Mouse (Mus musculus) CH12.LX (cell line): Measurements from ENCODE around the gene Tyk2.

Source experiments
- CHD1 ChIP-seq: IDR thresholded peaks from 2 replicates; pipeline ENCODE4 v1.6.1; 2012; ENCODE audit warnings: low read depth, low read length, improper control_type of control experiment, inconsistent platforms
- CTCF ChIP-seq, 2 experiments: IDR thresholded peaks in 1 of 2; conservative IDR thresholded peaks in 1 of 2; 2 replicates each; pipeline ENCODE4 v1.5.1; 2011 to 2012; ENCODE audit warnings: low read depth in 2 of 2, low read length in 2 of 2, improper control_type of control experiment in 1 of 2, inconsistent platforms in 1 of 2, mild to moderate bottlenecking in 1 of 2, moderate library complexity in 1 of 2
- ETS1 ChIP-seq: conservative IDR thresholded peaks from 2 replicates; pipeline ENCODE4 v1.6.1; 2012; ENCODE audit warnings: low read depth, mild to moderate bottlenecking, inconsistent platforms, low read length, improper control_type of control experiment, moderate library complexity
- GABPA ChIP-seq: IDR thresholded peaks from 2 replicates; pipeline ENCODE4 v1.6.1; 2012; ENCODE audit warnings: low read depth, low read length, improper control_type of control experiment, inconsistent platforms; ENCODE audit not compliant: insufficient replicate concordance
- JUND ChIP-seq: conservative IDR thresholded peaks from 2 replicates; pipeline ENCODE4 v1.6.1; 2011; ENCODE audit warnings: low read depth, low read length, improper control_type of control experiment
- MXI1 ChIP-seq: IDR thresholded peaks from 2 replicates; pipeline ENCODE4 v1.6.1; 2011; ENCODE audit warnings: mild to moderate bottlenecking, low read depth, low read length, improper control_type of control experiment
- POLR2A ChIP-seq: IDR thresholded peaks from 2 replicates; pipeline ENCODE4 v1.6.1; 2011; ENCODE audit warnings: low read depth, mild to moderate bottlenecking, improper control_type of control experiment, low read length
- TBP ChIP-seq: conservative IDR thresholded peaks from 2 replicates; pipeline ENCODE4 v1.6.1; 2011; ENCODE audit warnings: low read depth, low read length, improper control_type of control experiment
- USF1 ChIP-seq: IDR thresholded peaks from 2 replicates; pipeline ENCODE4 v1.6.1; 2014; ENCODE audit warnings: low read depth, mild to moderate bottlenecking, inconsistent platforms, low read length, improper control_type of control experiment
- ZC3H11A ChIP-seq: IDR thresholded peaks from 2 replicates; pipeline ENCODE4 v1.6.1; 2012; ENCODE audit warnings: low read depth, mild to moderate bottlenecking, inconsistent platforms, low read length, improper control_type of control experiment

DNA sequence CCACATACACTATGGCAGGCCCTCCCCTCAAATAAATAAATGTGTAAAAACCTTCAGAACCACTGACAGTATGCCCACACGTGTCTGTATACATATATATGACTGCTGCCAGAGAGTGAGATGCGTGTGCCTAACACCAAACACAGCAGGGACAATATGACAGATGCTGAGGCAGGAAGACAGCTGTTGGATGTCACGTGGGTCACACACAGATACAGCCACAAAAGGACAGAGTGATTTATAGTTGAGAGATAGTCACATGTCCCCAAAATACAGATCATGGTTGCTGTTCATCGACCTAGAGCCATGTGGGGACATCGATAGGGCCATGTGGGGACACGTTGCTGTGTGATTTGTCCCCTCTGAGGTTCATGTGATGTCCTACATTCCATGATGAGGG, 14.0 kb downstream of the Tyk2 start:
- TF ChIP-seq ETS1, result no peak
- no peak for TF ChIP-seq ZC3H11A
- no peak for TF ChIP-seq TBP
- no peak for TF ChIP-seq JUND
- no peak for TF ChIP-seq POLR2A
- no peak for TF ChIP-seq GABPA
- TF ChIP-seq USF1, result no peak
- TF ChIP-seq CTCF (conservative IDR thresholded peaks at IDR 0.05 in 1 of 2, IDR thresholded peaks at IDR 0.05 in 1 of 2; ENCODE audit: low read depth in 2 of 2, low read length in 2 of 2), result no peak
- TF ChIP-seq MXI1, result no peak
- no peak for TF ChIP-seq CHD1
